Mouse (Mus musculus): ENCODE results near the gene Btbd9.

DNA sequence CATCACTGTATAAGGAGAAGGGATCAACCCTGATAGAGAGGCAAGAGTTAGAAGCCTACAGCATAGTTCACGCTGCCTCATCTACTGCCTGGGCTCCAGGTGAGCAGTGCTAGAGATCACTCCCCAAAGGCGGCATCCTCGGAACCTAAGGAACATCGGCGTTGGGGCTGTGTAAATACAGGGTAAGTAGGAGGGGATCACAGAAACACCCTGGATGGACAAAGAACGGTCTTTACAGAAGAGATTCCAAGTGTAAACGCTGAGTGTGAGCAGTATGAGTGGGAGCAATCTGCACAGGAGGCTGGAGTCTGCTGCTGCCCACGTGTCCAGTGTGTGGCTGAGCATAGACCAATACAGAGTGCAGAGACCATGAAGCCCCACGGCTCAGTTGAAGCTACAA, 190.0 kb downstream of the Btbd9 start:
- TF ChIP-seq USF1 (IDR thresholded peaks at IDR 0.05; ENCODE audit: low read depth) (no peak), POLR2A (IDR thresholded peaks at IDR 0.05; ENCODE audit: insufficient read length, low read depth) (no peak), TCF12 (IDR thresholded peaks at IDR 0.05; ENCODE audit: insufficient read depth, poor library complexity, severe bottlenecking) (no peak)
